Mouse (Mus musculus): ENCODE measurements around the gene Zfhx3.
A peak's percentile ranks its signal among the peaks of the same experiment; 100 is the strongest.

The Zfhx3 gene

GRCm38 (mm10) chr8:108537686-108538551 is 595.5 kb downstream of the Zfhx3 start:
- no peak for DNase-seq (ENCODE audit: low read depth, low spot score)

- no peak for DNase-seq (ENCODE audit: low read depth, low spot score)
These were observed 596.6 kb downstream of the Zfhx3 start for GRCm38 (mm10) chr8:108538929-108539555.

GRCm38 (mm10) chr8:108552518-108552917 is 610.1 kb downstream of the Zfhx3 start:
- peak; percentile 54 for DNase-seq (ENCODE audit: low read depth, low spot score)

DNA sequence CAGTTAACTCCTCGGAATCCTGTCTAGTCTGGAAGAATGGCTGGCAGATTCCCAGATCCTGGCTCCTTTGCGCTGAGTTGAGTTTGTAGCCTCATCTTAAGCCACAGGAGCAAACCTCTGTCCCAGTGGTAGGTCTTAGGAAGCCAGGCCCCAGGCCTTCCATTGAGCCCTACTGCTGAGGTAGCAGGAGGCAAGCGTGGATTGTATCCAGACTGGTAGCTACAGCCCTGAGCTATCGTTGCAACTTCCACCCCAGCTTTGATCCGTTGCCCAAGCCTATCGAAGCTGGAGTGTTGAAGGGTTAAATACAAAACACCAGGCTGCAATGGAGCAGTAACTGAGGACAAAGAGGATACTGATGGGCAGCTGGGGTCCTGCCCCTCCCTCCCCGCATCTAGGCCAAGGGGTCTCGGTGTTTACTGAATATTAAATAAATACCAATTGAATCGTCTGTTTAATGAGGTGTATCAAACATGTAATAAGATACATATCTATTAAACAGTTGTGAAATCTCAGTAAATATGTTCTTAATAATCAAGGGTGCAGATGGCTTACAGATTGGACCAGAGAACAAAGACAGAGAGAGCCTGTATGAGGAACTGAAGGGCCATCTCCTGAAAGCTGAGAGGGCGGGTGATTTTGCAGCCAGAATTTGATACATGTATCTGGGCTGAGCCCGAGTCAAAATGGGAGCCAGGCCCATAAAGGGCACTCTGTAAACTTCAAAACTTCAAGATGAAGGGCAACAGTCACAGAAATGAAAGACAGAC is 611.5 kb downstream of the Zfhx3 start:
- no peak for DNase-seq (ENCODE audit: low read depth, low spot score)

DNA sequence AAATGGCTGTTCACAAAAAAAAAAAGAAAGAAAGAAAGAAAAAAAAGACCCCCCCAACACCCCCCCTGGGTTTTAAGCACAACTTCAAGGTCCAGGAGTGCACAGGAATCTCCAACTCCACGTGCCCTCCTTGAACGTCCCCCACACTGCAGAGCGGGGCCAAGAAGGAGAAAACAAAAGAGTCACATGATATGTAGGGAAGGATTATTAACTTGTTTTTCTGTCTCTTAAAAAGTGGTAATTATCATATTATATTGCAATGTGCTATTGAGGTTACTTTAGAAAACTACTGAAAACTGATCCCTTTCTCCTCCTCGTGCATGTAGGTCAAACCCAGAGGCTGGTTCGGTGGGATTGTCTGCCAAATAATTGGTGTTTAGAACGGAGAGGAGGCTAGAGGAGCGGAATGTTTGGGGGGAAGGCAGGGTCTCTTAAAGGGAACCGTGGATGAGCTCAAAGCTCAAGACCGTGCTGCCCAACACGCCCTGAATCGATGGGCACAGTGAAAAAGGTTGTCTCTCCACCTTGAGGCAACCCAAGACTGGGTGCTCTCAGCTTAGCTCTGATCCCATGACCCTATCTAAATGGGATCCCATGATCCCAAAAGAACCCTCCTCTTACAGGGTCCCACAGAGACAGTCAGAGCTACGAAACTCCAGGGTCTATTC is 612.3 kb downstream of the Zfhx3 start:
- DNase-seq (ENCODE audit: low read depth, low spot score) = no peak

- no peak for DNase-seq (ENCODE audit: low read depth, low spot score)
These were observed 621.0 kb downstream of the Zfhx3 start for GRCm38 (mm10) chr8:108563420-108563819.

GRCm38 (mm10) chr8:108563934-108564564 is 621.6 kb downstream of the Zfhx3 start:
- DNase-seq (ENCODE audit: low read depth, low spot score) = no peak

- no peak for DNase-seq (ENCODE audit: low read depth, low spot score)
These were observed 623.6 kb downstream of the Zfhx3 start for GRCm38 (mm10) chr8:108566035-108566434.

GRCm38 (mm10) chr8:108573295-108574017 is 631.0 kb downstream of the Zfhx3 start:
- no peak for DNase-seq (ENCODE audit: low read depth, low spot score)

GRCm38 (mm10) chr8:108574101-108574500 is 631.7 kb downstream of the Zfhx3 start:
- no peak for DNase-seq (ENCODE audit: low read depth, low spot score)

GRCm38 (mm10) chr8:108577571-108577970 is 635.1 kb downstream of the Zfhx3 start:
- DNase-seq (ENCODE audit: low read depth, low spot score) = no peak

GRCm38 (mm10) chr8:108578388-108578787 is 635.9 kb downstream of the Zfhx3 start:
- DNase-seq (ENCODE audit: low read depth, low spot score) = no peak

- DNase-seq (ENCODE audit: low read depth, low spot score) = no peak
These were observed 637.4 kb downstream of the Zfhx3 start for GRCm38 (mm10) chr8:108579808-108580207.

GRCm38 (mm10) chr8:108580364-108580763 is 637.9 kb downstream of the Zfhx3 start:
- DNase-seq (ENCODE audit: low read depth, low spot score) = no peak

DNA sequence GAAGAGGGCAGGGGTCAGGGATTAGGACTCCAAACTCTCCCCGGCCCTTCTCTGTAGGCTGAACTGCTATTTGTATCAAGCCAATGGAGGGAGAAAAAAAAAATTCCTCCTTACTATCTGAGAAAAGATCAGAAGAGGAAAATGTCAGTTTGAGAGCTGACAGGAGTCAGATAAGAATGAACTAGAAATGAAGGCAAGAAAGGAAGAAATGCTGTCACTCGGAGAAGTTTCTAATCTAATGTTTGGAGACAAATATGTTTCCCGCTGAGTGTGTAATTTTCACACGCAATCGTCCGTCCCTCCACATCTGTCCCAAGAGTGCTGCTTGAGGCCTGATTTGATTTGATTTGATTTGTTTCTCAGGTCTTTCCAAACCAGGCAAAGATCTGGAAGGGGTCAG is 639.1 kb downstream of the Zfhx3 start:
- no peak for DNase-seq (ENCODE audit: low read depth, low spot score)

DNA sequence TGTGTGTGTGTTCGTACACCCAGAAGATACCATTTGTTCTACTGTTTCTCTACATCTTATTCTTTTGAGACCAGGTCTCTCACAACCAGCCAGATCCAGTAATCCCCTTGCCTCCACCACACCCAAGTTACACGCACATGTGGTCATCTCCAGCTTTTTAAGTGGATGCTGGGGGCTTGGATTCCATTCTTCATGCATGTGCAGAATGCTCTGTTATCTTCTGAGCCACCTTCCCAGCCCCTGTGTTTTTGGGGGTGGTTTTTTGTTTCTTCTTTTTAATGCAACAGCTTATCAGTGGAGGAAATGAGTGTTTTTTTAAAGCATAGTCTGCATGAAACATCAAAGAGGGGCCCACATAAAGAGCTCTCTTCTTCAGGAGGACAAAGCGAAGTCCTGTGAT is 639.8 kb downstream of the Zfhx3 start:
- no peak for DNase-seq (ENCODE audit: low read depth, low spot score)

GRCm38 (mm10) chr8:108583261-108583660 is 640.8 kb downstream of the Zfhx3 start:
- no peak for DNase-seq (ENCODE audit: low read depth, low spot score)

DNA sequence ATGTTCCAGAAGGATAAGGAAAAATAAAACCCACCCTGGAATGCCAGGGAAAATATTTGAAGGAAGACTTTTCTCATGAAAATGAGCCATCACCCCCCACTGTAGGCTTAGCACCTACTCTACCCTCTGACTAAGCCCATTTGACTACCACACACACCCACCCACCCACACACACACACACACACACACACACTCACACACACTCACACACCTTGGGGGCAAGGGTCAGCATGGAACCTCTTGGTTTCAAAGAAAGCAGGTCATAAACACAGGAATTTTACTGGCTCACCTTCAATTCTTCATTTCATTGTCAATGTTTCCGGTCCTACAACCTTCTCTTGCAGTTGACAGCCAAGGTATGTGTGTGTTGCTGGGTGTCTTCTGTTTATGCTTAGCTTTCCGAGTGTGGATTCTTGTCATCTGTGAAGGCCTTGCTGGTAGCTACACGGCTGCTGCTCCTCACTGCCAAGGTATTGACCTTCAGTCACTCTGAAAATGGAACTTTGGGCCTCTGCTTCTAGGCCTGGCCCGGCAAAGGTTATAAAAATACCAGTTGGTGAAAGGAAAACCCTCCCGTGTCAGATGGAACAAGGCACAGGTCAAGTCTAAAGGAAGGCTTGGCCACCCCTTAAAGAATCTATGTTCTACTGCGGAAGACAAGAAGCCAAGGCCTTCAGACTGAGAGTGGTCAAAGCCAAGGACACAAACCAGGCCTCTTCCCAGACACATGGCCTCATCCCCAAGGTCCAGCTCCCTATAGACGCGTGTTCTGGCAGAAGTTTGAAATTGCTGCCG is 641.6 kb downstream of the Zfhx3 start:
- DNase-seq (ENCODE audit: low read depth, low spot score) = no peak

GRCm38 (mm10) chr8:108584662-108584978 is 642.2 kb downstream of the Zfhx3 start:
- DNase-seq (ENCODE audit: low read depth, low spot score) = no peak

DNA sequence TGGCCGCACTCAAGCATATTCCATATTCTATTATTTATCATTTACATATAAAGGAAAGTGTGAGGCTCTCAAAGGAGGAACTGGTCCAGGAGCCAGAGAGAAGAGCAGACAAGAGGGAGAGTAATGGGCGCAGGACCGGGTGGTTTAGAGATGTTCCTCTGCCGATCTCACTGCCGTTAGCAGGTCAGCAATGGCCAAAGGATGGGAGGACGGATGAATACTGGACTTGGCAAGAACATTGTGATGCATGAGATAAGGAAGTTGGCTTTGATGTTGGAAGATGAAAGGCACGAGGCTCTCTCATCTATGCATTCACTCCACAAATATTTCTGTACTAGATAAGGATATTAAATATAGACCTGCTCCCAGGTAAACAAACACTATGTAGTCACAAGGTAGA is 648.6 kb downstream of the Zfhx3 start:
- no peak for DNase-seq (ENCODE audit: low read depth, low spot score)
